Mouse (Mus musculus): ENCODE measurements at regions not wholly inside any gene's neighbourhood (a gene's known extent, or its start where the extent isn't known, plus 50 kb on each side); places are given as distances from the start of the nearest gene placed in this dataset.

DNA sequence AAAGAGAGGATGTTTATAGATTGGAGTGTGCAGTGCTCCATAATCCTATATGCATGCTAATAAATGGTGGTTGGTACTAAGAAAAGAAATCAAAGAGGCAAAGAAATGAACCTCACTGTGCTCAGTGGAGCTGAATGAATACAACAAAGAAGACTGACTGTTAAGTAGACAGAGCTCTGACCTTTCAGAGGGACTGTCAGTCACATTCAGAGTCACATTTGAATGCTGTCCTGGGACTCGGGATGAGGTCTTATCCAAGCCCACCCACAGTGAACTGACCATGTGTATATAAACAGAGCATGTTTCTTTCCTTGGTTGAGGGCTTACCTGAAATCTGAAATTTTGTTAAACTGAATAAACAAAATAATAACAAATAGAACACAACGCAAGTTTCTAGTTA is 1473.3 kb downstream of the Cdh8 start:
- no peak for DNase-seq (ENCODE audit: low spot score)
- Histone ChIP-seq H3K4me3 (ENCODE audit: low read depth, low read length) (no peak overlapping the region), H3K36me3 (ENCODE audit: control insufficient read depth, insufficient read depth, low read length) (no peaks in the 10 kb centered on the region), H3K4me1 (replicated peaks; ENCODE audit: control insufficient read depth, insufficient read depth, low read length) (no peaks in the 10 kb centered on the region), H3K9ac (ENCODE audit: low read length) (no peak overlapping the region), H3K4me2 (ENCODE audit: low read depth, low read length, severe bottlenecking) (no peak overlapping the region), H3K9me3 (ENCODE audit: control insufficient read depth, low read length) (no peaks in the 10 kb centered on the region), H3K27ac (ENCODE audit: low read depth, low read length) (no peak overlapping the region), H3K27me3 (ENCODE audit: control insufficient read depth, insufficient read depth, low read length) (no peaks in the 10 kb centered on the region)
- WGBS, result 43% methylated on average over 2 of the region's 2 CpGs
- peak; percentile 85 for ATAC-seq (replicated peaks; ENCODE audit: low FRiP score)

DNA sequence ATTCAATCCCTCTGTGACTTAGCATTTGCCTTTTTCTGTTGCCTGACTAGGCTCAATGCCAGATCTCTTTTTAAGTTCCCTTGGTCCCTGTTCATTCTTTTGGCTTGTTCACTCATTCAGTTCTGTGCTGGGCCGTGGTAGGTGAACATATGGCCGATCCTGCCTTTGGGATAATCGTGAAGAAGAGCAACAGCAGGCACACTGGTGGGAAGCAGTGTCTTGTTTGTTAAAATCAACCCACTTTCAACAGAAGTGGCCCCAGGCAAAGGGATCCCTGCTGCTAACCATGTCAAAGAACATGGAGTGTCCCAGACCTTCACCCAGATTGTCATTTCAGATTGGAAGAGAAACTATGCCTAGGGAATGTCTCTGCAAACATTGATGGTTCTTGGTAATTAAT is 1479.4 kb downstream of the Cdh8 start:
- no peak overlapping the region for H3K9ac ChIP-seq (ENCODE audit: low read length)
- H3K4me2 ChIP-seq (ENCODE audit: low read depth, low read length, severe bottlenecking), result no peak overlapping the region
- H3K4me1 ChIP-seq (replicated peaks; ENCODE audit: control insufficient read depth, insufficient read depth, low read length), result no peaks in the 10 kb centered on the region
- WGBS, result 80% methylated on average over 3 of the region's 3 CpGs
- no peak for DNase-seq (ENCODE audit: low spot score)
- H3K4me3 ChIP-seq (ENCODE audit: low read depth, low read length), result no peak overlapping the region
- no peaks in the 10 kb centered on the region for H3K36me3 ChIP-seq (ENCODE audit: control insufficient read depth, insufficient read depth, low read length)
- H3K27ac ChIP-seq (ENCODE audit: low read depth, low read length), result no peak overlapping the region
- ATAC-seq (replicated peaks; ENCODE audit: low FRiP score), result no peak
- no peaks in the 10 kb centered on the region for H3K27me3 ChIP-seq (ENCODE audit: control insufficient read depth, insufficient read depth, low read length)
- H3K9me3 ChIP-seq (ENCODE audit: control insufficient read depth, low read length), result no peaks in the 10 kb centered on the region
